Mouse (Mus musculus) MEL (cell line): ENCODE data around the gene Radil. TPM values are rescaled to one million over a fixed set of nuclear protein-coding genes. Genes with fewer than 3 reads are reported as not detected.

Experiments
- DNase-seq: peaks from one replicate; pipeline ENCODE4 v3.0.0; 2011; ENCODE audit warnings: low read depth, low spot score
- H3K27ac ChIP-seq: 2 replicates; pipeline ENCODE4 v1.5.1; 2012; ENCODE audit warnings: low read depth, mild to moderate bottlenecking, control low read depth, low read length, moderate library complexity; ENCODE audit not compliant: control insufficient read depth
- H3K27me3 ChIP-seq, 2 experiments: fragments of 150-350 bp in 1 of 2; sonication (generic) in 1 of 2; 2 replicates each; pipeline ENCODE4 v1.6.1; 2012; ENCODE audit warnings: low read length in 2 of 2, mild to moderate bottlenecking in 2 of 2, improper control_type of control experiment in 1 of 2, moderate library complexity in 1 of 2; ENCODE audit not compliant: insufficient read depth in 2 of 2, control insufficient read depth in 1 of 2
- H3K36me3 ChIP-seq, 2 experiments: 2 replicates each; pipeline ENCODE4 v1.6.1; 2012 to 2014; ENCODE audit warnings: low read length in 2 of 2, improper control_type of control experiment in 1 of 2, inconsistent platforms in 1 of 2, mild to moderate bottlenecking in 1 of 2; ENCODE audit not compliant: insufficient read depth in 2 of 2, control insufficient read depth in 1 of 2
- H3K4me1 ChIP-seq, 2 experiments: fragments of 150-350 bp in 1 of 2; sonication (generic) in 1 of 2; 2 replicates each; pipeline ENCODE4 v1.6.1; 2012; ENCODE audit warnings: low read length in 2 of 2, improper control_type of control experiment in 1 of 2, mild to moderate bottlenecking in 1 of 2; ENCODE audit not compliant: insufficient read depth in 2 of 2, control insufficient read depth in 1 of 2
- H3K4me3 ChIP-seq, 2 experiments: fragments of 150-350 bp in 1 of 2; sonication (generic) in 1 of 2; 2 replicates each; pipeline ENCODE4 v1.5.1; 2012; ENCODE audit warnings: low read depth in 2 of 2, low read length in 2 of 2, mild to moderate bottlenecking in 2 of 2, moderate library complexity in 2 of 2, control low read depth in 1 of 2, improper control_type of control experiment in 1 of 2; ENCODE audit not compliant: control insufficient read depth in 1 of 2, insufficient read depth in 1 of 2
- H3K79me2 ChIP-seq: 2 replicates; pipeline ENCODE4 v1.6.1; 2012; ENCODE audit warnings: mild to moderate bottlenecking, low read length, moderate library complexity; ENCODE audit not compliant: control insufficient read depth, poor library complexity, insufficient read depth
- H3K9ac ChIP-seq: 2 replicates; pipeline ENCODE4 v1.6.1; 2012; ENCODE audit warnings: low read depth, mild to moderate bottlenecking, control low read depth, low read length, moderate library complexity; ENCODE audit not compliant: control insufficient read depth, poor library complexity, severe bottlenecking
- H3K9me3 ChIP-seq: fragments of 150-350 bp; sonication (generic); replicated peaks from 2 replicates; pipeline ENCODE4 v1.6.1; 2012; ENCODE audit warnings: mild to moderate bottlenecking, low read length, improper control_type of control experiment, moderate library complexity; ENCODE audit not compliant: insufficient read depth
- BHLHE40 ChIP-seq: IDR thresholded peaks from 2 replicates; pipeline ENCODE4 v1.6.1; 2012; ENCODE audit warnings: low read depth, mild to moderate bottlenecking, inconsistent platforms, low read length, improper control_type of control experiment, borderline replicate concordance
- CHD1 ChIP-seq: IDR thresholded peaks from 2 replicates; pipeline ENCODE4 v1.6.1; 2012; ENCODE audit warnings: low read depth, mild to moderate bottlenecking, inconsistent platforms, low read length, improper control_type of control experiment
- CHD2 ChIP-seq: IDR thresholded peaks from 2 replicates; pipeline ENCODE4 v1.6.1; 2011; ENCODE audit warnings: low read length, improper control_type of control experiment
- CTCF ChIP-seq, 3 experiments: IDR thresholded peaks in 2 of 3; conservative IDR thresholded peaks in 1 of 3; 2 replicates each; pipeline ENCODE4 v1.5.1; 2011 to 2012; ENCODE audit warnings: low read length in 3 of 3, low read depth in 2 of 3, mild to moderate bottlenecking in 2 of 3, improper control_type of control experiment in 1 of 3, inconsistent platforms in 1 of 3, mixed read lengths in 1 of 3, moderate library complexity in 1 of 3; ENCODE audit not compliant: control insufficient read depth in 1 of 3, insufficient read depth in 1 of 3, poor library complexity in 1 of 3, severe bottlenecking in 1 of 3
- ELF1 ChIP-seq: IDR thresholded peaks from 2 replicates; pipeline ENCODE4 v1.6.1; 2014; ENCODE audit warnings: low read depth, mild to moderate bottlenecking, inconsistent platforms, low read length, improper control_type of control experiment, moderate library complexity
- ETS1 ChIP-seq: IDR thresholded peaks from 2 replicates; pipeline ENCODE4 v1.6.1; 2012; ENCODE audit warnings: low read depth, mild to moderate bottlenecking, inconsistent platforms, low read length, improper control_type of control experiment, moderate library complexity
- GATA1 ChIP-seq: IDR thresholded peaks from 2 replicates; pipeline ENCODE4 v1.6.1; 2011; ENCODE audit warnings: low read depth, low read length, improper control_type of control experiment
- HCFC1 ChIP-seq: IDR thresholded peaks from 2 replicates; pipeline ENCODE4 v1.6.1; 2012; ENCODE audit warnings: low read depth, mild to moderate bottlenecking, inconsistent platforms, low read length, improper control_type of control experiment, moderate library complexity
- KAT2A ChIP-seq: conservative IDR thresholded peaks from 2 replicates; pipeline ENCODE4 v1.6.1; 2012; ENCODE audit warnings: low read depth, low read length, improper control_type of control experiment, inconsistent platforms
- MAFK ChIP-seq: IDR thresholded peaks from 2 replicates; pipeline ENCODE4 v1.6.1; 2011; ENCODE audit warnings: low read depth, mild to moderate bottlenecking, low read length, improper control_type of control experiment, borderline replicate concordance
- MAX ChIP-seq: IDR thresholded peaks from 2 replicates; pipeline ENCODE4 v1.6.1; 2011; ENCODE audit warnings: low read length, improper control_type of control experiment
- MAZ ChIP-seq: IDR thresholded peaks from 2 replicates; pipeline ENCODE4 v1.6.1; 2012; ENCODE audit warnings: low read depth, mild to moderate bottlenecking, inconsistent platforms, low read length, improper control_type of control experiment
- MYB ChIP-seq: IDR thresholded peaks from 2 replicates; pipeline ENCODE4 v1.6.1; 2011; ENCODE audit warnings: mild to moderate bottlenecking, low read depth, low read length, improper control_type of control experiment
- MYC ChIP-seq: IDR thresholded peaks from 2 replicates; pipeline ENCODE4 v1.6.1; 2011; ENCODE audit warnings: low read depth, mild to moderate bottlenecking, low read length, improper control_type of control experiment, moderate library complexity
- NRF1 ChIP-seq: IDR thresholded peaks from 2 replicates; pipeline ENCODE4 v1.6.1; 2014; ENCODE audit warnings: low read depth, mild to moderate bottlenecking, inconsistent platforms, low read length, improper control_type of control experiment, moderate library complexity; ENCODE audit not compliant: poor library complexity, insufficient read depth, severe bottlenecking
- POLR2A ChIP-seq, 2 experiments: IDR thresholded peaks; 2 replicates each; pipeline ENCODE4 v1.6.1; 2011 to 2012; ENCODE audit warnings: low read length in 2 of 2, mild to moderate bottlenecking in 2 of 2, control low read depth in 1 of 2, improper control_type of control experiment in 1 of 2, low read depth in 1 of 2, moderate library complexity in 1 of 2; ENCODE audit not compliant: control insufficient read depth in 1 of 2, insufficient read depth in 1 of 2, poor library complexity in 1 of 2
- POLR2AphosphoS2 ChIP-seq: IDR thresholded peaks from 2 replicates; pipeline ENCODE4 v1.6.1; 2011; ENCODE audit warnings: low read length, improper control_type of control experiment
- POLR2AphosphoS5 ChIP-seq: IDR thresholded peaks from 2 replicates; pipeline ENCODE4 v1.6.1; 2012; ENCODE audit warnings: low read depth, borderline replicate concordance, mild to moderate bottlenecking, inconsistent platforms, low read length, moderate library complexity, mixed read lengths
- SIN3A ChIP-seq: IDR thresholded peaks from 2 replicates; pipeline ENCODE4 v1.6.1; 2012; ENCODE audit warnings: low read length, improper control_type of control experiment, inconsistent platforms
- TCF12 ChIP-seq: IDR thresholded peaks from 2 replicates; pipeline ENCODE4 v1.6.1; 2014; ENCODE audit warnings: low read depth, mild to moderate bottlenecking, inconsistent platforms, low read length, improper control_type of control experiment, moderate library complexity
- UBTF ChIP-seq: IDR thresholded peaks from 2 replicates; pipeline ENCODE4 v1.6.1; 2012; ENCODE audit warnings: low read depth, mild to moderate bottlenecking, inconsistent platforms, low read length, improper control_type of control experiment, moderate library complexity, borderline replicate concordance; ENCODE audit not compliant: insufficient read depth
- USF1 ChIP-seq: IDR thresholded peaks from 2 replicates; pipeline ENCODE4 v1.6.1; 2014; ENCODE audit warnings: low read depth, mild to moderate bottlenecking, inconsistent platforms, low read length, improper control_type of control experiment, moderate library complexity
- ZC3H11A ChIP-seq: IDR thresholded peaks from 2 replicates; pipeline ENCODE4 v1.6.1; 2012; ENCODE audit warnings: low read depth, mild to moderate bottlenecking, inconsistent platforms, low read length, improper control_type of control experiment
- polyA plus RNA-seq, 2 experiments: library from polyadenylated mRNA; stranded (reverse) in 1 of 2; unstranded in 1 of 2; fragments of >175 nt in 1 of 2; fragments of >200 nt in 1 of 2; gene quantifications; 2 replicates each; pipeline versions ENCODE4 v1.2.1 to v1.2.4; 2012; ENCODE audit warnings: low replicate concordance in 2 of 2, low read depth in 1 of 2; ENCODE audit not compliant: insufficient read length in 2 of 2, insufficient read depth in 1 of 2, missing spikeins in 1 of 2
- total RNA-seq: library from RNA; depleted of rRNA; stranded (reverse); fragments of 300-350 nt; gene quantifications from 2 replicates; pipeline ENCODE4 v1.2.3, GENCODE M21; 2012

Gene Radil
- total and polyA plus RNA-seq, 3 experiments: 0.07 to 0.27 TPM; not detected in 1

GRCm38 (mm10) chr5:142535388-142535787 lies 15.5 kb downstream of the Radil start:
- H3K27ac ChIP-seq: no peak overlapping the region

GRCm38 (mm10) chr5:142529915-142530314 lies 21.0 kb downstream of the Radil start, which contains the start of gene Papolb:
Gene Papolb (minus strand): TSS chr5:142530076.
- DNase-seq: no peak
- Histone ChIP-seq H3K9ac (no peak within 1 kb of the TSS), H3K4me3 (no peak within 1 kb of the TSS), H3K27me3 (peaks cover 0 to 1% of the 10 kb centered on the region in 2 experiments; a peak in 2 of 4 replicates), H3K27ac (no peak within 1 kb of the TSS), H3K79me2 (no peaks in the 10 kb centered on the region), H3K9me3 (no peaks in the 10 kb centered on the region), H3K4me1 (no peaks in the 10 kb centered on the region), H3K36me3 (no peaks in the 10 kb centered on the region)
- no peak for TF ChIP-seq ELF1
- TF ChIP-seq GATA1: no peak
- TF ChIP-seq NRF1: no peak
- TF ChIP-seq MAX: no peak
- TF ChIP-seq POLR2A (IDR thresholded peaks at IDR 0.05; ENCODE audit: control insufficient read depth in 1 of 2, insufficient read depth in 1 of 2, low read depth in 1 of 2, low read length in 2 of 2, poor library complexity in 1 of 2): no peak
- TF ChIP-seq HCFC1: no peak
- TF ChIP-seq POLR2AphosphoS5: no peak
- TF ChIP-seq MYB: no peak
- no peak for TF ChIP-seq SIN3A
- TF ChIP-seq ETS1: no peak
- no peak for TF ChIP-seq BHLHE40
- TF ChIP-seq POLR2AphosphoS2: no peak
- TF ChIP-seq KAT2A: no peak
- TF ChIP-seq UBTF: no peak
- no peak for TF ChIP-seq USF1
- no peak for TF ChIP-seq ZC3H11A
- no peak for TF ChIP-seq MAFK
- no peak for TF ChIP-seq CHD2
- no peak for TF ChIP-seq CHD1
- no peak for TF ChIP-seq TCF12

More at GRCm38 (mm10) chr5:142535388-142535787, 15.5 kb downstream of the Radil start:
- no peaks in the 10 kb centered on the region for H3K9me3 ChIP-seq
- TF ChIP-seq ETS1: no peak
- TF ChIP-seq CTCF (IDR thresholded peaks at IDR 0.05 in 2 of 3, conservative IDR thresholded peaks at IDR 0.05 in 1 of 3; ENCODE audit: control insufficient read depth in 1 of 3, insufficient read depth in 1 of 3, low read depth in 2 of 3, low read length in 3 of 3, poor library complexity in 1 of 3, severe bottlenecking in 1 of 3): no peak
- no peak for TF ChIP-seq MAZ
- TF ChIP-seq POLR2A (IDR thresholded peaks at IDR 0.05; ENCODE audit: control insufficient read depth in 1 of 2, insufficient read depth in 1 of 2, low read depth in 1 of 2, low read length in 2 of 2, poor library complexity in 1 of 2): no peak
- TF ChIP-seq TCF12: no peak
- TF ChIP-seq MYC: no peak
- TF ChIP-seq GATA1: no peak
- DNase-seq: no peak
- H3K4me3 ChIP-seq: no peak overlapping the region
- no peaks in the 10 kb centered on the region; a peak in 2 of 4 replicates for H3K27me3 ChIP-seq
- no peaks in the 10 kb centered on the region for H3K36me3 ChIP-seq
- H3K9ac ChIP-seq: no peak overlapping the region
- no peaks in the 10 kb centered on the region for H3K79me2 ChIP-seq
- H3K4me1 ChIP-seq: no peaks in the 10 kb centered on the region
